14 mouse cellular contexts compared by ENCODE assay signal in genomic region chr7:143717811-143718210, GRCm38 (mm10). TPM values are rescaled to one million over a fixed set of nuclear protein-coding genes. Genes with fewer than 3 reads are reported as not detected.
A peak's percentile ranks its signal among the peaks of the same experiment; 100 is the strongest.
DNase-seq lines count a peak whose midpoint lies in the region; ATAC-seq and TF ChIP-seq lines count a peak whose summit lies in the region.
"Had no signal": no experiment of that assay in that cellular context is flagged by ENCODE, and none has a peak within 500 bp of the region (broad histone marks: within the 10 kb centered on the region; RNA-seq: fewer than 3 reads in every experiment).

No protein-coding gene starts in this region.

- no peak for TF ChIP-seq EP300 in heart, postnatal 0 days (IDR thresholded peaks at IDR 0.05; ENCODE audit: low read depth)

- H3K4me3 ChIP-seq in heart, embryonic 16.5 days (ENCODE audit: low read length), result no peak overlapping the region
- H3K4me3 ChIP-seq in heart, postnatal 0 days (ENCODE audit: low read depth, low read length), result no peak overlapping the region
- no peak overlapping the region for H3K4me3 ChIP-seq in kidney, embryonic 15.5 days (replicated peaks)
- H3K4me3 ChIP-seq in thymus, adult 2 months (ENCODE audit: control insufficient read depth, insufficient read depth, low read length), result no peak overlapping the region
- H3K4me3 ChIP-seq: midbrain, embryonic 12.5 days had no signal

- H3K9me3 ChIP-seq in heart, embryonic 16.5 days (replicated peaks; ENCODE audit: control insufficient read depth, low read length), result no peaks in the 10 kb centered on the region
- no peaks in the 10 kb centered on the region for H3K9me3 ChIP-seq in heart, postnatal 0 days (replicated peaks; ENCODE audit: control insufficient read depth, low read length)
- no peaks in the 10 kb centered on the region for H3K9me3 ChIP-seq in kidney, embryonic 15.5 days (replicated peaks)
- H3K9me3 ChIP-seq: midbrain, embryonic 12.5 days had no signal

- no peak for DNase-seq in heart, adult 11 months
- DNase-seq in heart, postnatal 0 days (ENCODE audit: low spot score), result peak; percentile 63
- peak; percentile 75 for DNase-seq in lung, postnatal 14 days
- DNase-seq in right cerebral cortex, postnatal 4 days, result no peak
- DNase-seq in thymus, adult 2 months, result no peak
- DNase-seq: adrenal gland, postnatal 10 days had no signal

- WGBS in heart, embryonic 16.5 days, result 70% methylated on average over 1 of the region's 1 CpGs
- WGBS in heart, postnatal 0 days, result 56% methylated on average over 1 of the region's 1 CpGs
- 87% methylated on average over 1 of the region's 1 CpGs for WGBS in kidney, embryonic 15.5 days
- 91% methylated on average over 1 of the region's 1 CpGs for WGBS in thymus, adult 2 months

- no peak for TF ChIP-seq POLR2A in thymus, adult 2 months (IDR thresholded peaks at IDR 0.05; ENCODE audit: control insufficient read depth, extremely low read depth, insufficient read depth, low read length, poor library complexity)

- H3K36me3 ChIP-seq in heart, embryonic 16.5 days (ENCODE audit: control insufficient read depth, insufficient read depth), result peaks cover 10% of the 10 kb centered on the region; the same call in 1 of the 2 replicates
- peaks cover 18% of the 10 kb centered on the region; the same call in 1 of the 2 replicates for H3K36me3 ChIP-seq in heart, postnatal 0 days (replicated peaks; ENCODE audit: control insufficient read depth, insufficient read depth, low read length)
- H3K36me3 ChIP-seq in kidney, embryonic 15.5 days, result peaks cover 17% of the 10 kb centered on the region
- H3K36me3 ChIP-seq in thymus, adult 2 months (ENCODE audit: control insufficient read depth, insufficient read depth, low read length), result no peaks in the 10 kb centered on the region

- no peak for TF ChIP-seq CTCF in heart, postnatal 0 days (IDR thresholded peaks at IDR 0.05; ENCODE audit: low read depth)
- no peak for TF ChIP-seq CTCF in thymus, adult 2 months (IDR thresholded peaks at IDR 0.05; ENCODE audit: borderline replicate concordance, control insufficient read depth, extremely low read depth, insufficient read depth, low read length, poor library complexity)

- peak overlapping the region; percentile 76 for H3K27ac ChIP-seq in heart, embryonic 16.5 days (ENCODE audit: low read length)
- peak overlapping the region; percentile 64 for H3K27ac ChIP-seq in heart, postnatal 0 days (ENCODE audit: low read depth)
- peak overlapping the region; percentile 68 for H3K27ac ChIP-seq in kidney, embryonic 15.5 days
- H3K27ac ChIP-seq in thymus, adult 2 months (ENCODE audit: control insufficient read depth, insufficient read depth, low read length), result no peak overlapping the region
- H3K27ac ChIP-seq: midbrain, embryonic 12.5 days had no signal

- peaks cover 33% of the 10 kb centered on the region for H3K4me1 ChIP-seq in heart, embryonic 16.5 days (ENCODE audit: control insufficient read depth, insufficient read depth, low read length)
- H3K4me1 ChIP-seq in heart, postnatal 0 days (ENCODE audit: control insufficient read depth, insufficient read depth), result peaks cover 28% of the 10 kb centered on the region
- peaks cover 18% of the 10 kb centered on the region for H3K4me1 ChIP-seq in kidney, embryonic 15.5 days
- H3K4me1 ChIP-seq in thymus, adult 2 months (replicated peaks; ENCODE audit: control insufficient read depth, insufficient read depth, low read length), result peaks cover 15% of the 10 kb centered on the region

- H3K27me3 ChIP-seq in heart, embryonic 16.5 days (ENCODE audit: control insufficient read depth, insufficient read depth, low read length), result no peaks in the 10 kb centered on the region
- H3K27me3 ChIP-seq in heart, postnatal 0 days (ENCODE audit: control insufficient read depth, insufficient read depth, low read length), result no peaks in the 10 kb centered on the region
- H3K27me3 ChIP-seq in kidney, embryonic 15.5 days, result no peaks in the 10 kb centered on the region
- no peaks in the 10 kb centered on the region for H3K27me3 ChIP-seq in thymus, adult 2 months (ENCODE audit: control insufficient read depth, insufficient read depth, low read length)
- H3K27me3 ChIP-seq: midbrain, embryonic 12.5 days; Patski had no signal

- peak; percentile 67 for ATAC-seq in heart, embryonic 16.5 days (replicated peaks; ENCODE audit: extremely low read depth, insufficient read depth, low FRiP score)
- ATAC-seq in heart, postnatal 0 days (ENCODE audit: insufficient read depth, low read depth), result peak; percentile 87
- ATAC-seq in kidney, embryonic 15.5 days (replicated peaks; ENCODE audit: low FRiP score), result peak; percentile 78
- ATAC-seq: inflammation-experienced regulatory T-cells, adult 6 months; Patski had no signal

- H3K9ac ChIP-seq in heart, embryonic 16.5 days (ENCODE audit: low read length), result no peak overlapping the region; the same call in 1 of the 2 replicates
- H3K9ac ChIP-seq in heart, postnatal 0 days (replicated peaks; ENCODE audit: low read depth, low read length), result no peak overlapping the region
- H3K9ac ChIP-seq in kidney, embryonic 15.5 days, result no peak overlapping the region
- H3K9ac ChIP-seq: midbrain, embryonic 12.5 days had no signal

- peak overlapping the region; percentile 5; the same call in 1 of the 2 replicates for H3K4me2 ChIP-seq in heart, embryonic 16.5 days (ENCODE audit: low read depth, low read length)
- no peak overlapping the region for H3K4me2 ChIP-seq in heart, postnatal 0 days (ENCODE audit: low read depth, low read length)
- H3K4me2 ChIP-seq in kidney, embryonic 15.5 days, result no peak overlapping the region
- H3K4me2 ChIP-seq: liver, embryonic 11.5 days; midbrain, embryonic 12.5 days had no signal

RNA-seq across cellular contexts. Expression of gene Tnfrsf23, which starts 32.1 kb away (rescaled TPM):
- 1.3 and 1.5 TPM in 2 replicates for polyA plus RNA-seq in heart, embryonic 16.5 days (2015; fragmentation: Nextera tagmentation; extraction: Ambion mirVana)
- 2.0 and 2.5 TPM in 2 replicates for total RNA-seq in heart, postnatal 0 days (2014; rRNA removed; ENCODE audit: low replicate concordance)
- 1.9 and 2.3 TPM in 2 replicates for polyA plus RNA-seq in heart, postnatal 0 days (2015; fragmentation: Nextera tagmentation; extraction: Ambion mirVana)
- polyA plus RNA-seq in kidney, embryonic 15.5 days (2015; fragmentation: Nextera tagmentation; extraction: Ambion mirVana), result 2.0 and 2.8 TPM in 2 replicates
- polyA plus RNA-seq in thymus, adult 2 months (2012; rRNA removed), result 3.5 and 4.8 TPM in 2 replicates
- total RNA-seq: common myeloid progenitor, adult 5-6 weeks had no signal

RNA-seq across cellular contexts. Expression of gene Osbpl5, which starts 39.0 kb away (rescaled TPM):
- 35.8 and 39.5 TPM in 2 replicates for polyA plus RNA-seq in heart, embryonic 16.5 days (2015; fragmentation: Nextera tagmentation; extraction: Ambion mirVana)
- 57.4 and 58.7 TPM in 2 replicates for total RNA-seq in heart, postnatal 0 days (2014; rRNA removed; ENCODE audit: low replicate concordance)
- polyA plus RNA-seq in heart, postnatal 0 days (2015; fragmentation: Nextera tagmentation; extraction: Ambion mirVana), result 16.3 and 18.1 TPM in 2 replicates
- polyA plus RNA-seq in kidney, embryonic 15.5 days (2015; fragmentation: Nextera tagmentation; extraction: Ambion mirVana), result 31.9 and 34.0 TPM in 2 replicates
- polyA plus RNA-seq in thymus, adult 2 months (2012; rRNA removed), result 16.6 and 20.6 TPM in 2 replicates

RNA-seq across cellular contexts. Expression of gene Mrgprg, which starts 49.0 kb away (rescaled TPM):
- not detected in 2 replicates for polyA plus RNA-seq in heart, embryonic 16.5 days (2015; fragmentation: Nextera tagmentation; extraction: Ambion mirVana)
- total RNA-seq in heart, postnatal 0 days (2014; rRNA removed; ENCODE audit: low replicate concordance), result not detected in 2 replicates
- not detected in 2 replicates for polyA plus RNA-seq in heart, postnatal 0 days (2015; fragmentation: Nextera tagmentation; extraction: Ambion mirVana)
- not detected in 2 replicates for polyA plus RNA-seq in kidney, embryonic 15.5 days (2015; fragmentation: Nextera tagmentation; extraction: Ambion mirVana)
- polyA plus RNA-seq in thymus, adult 2 months (2012; rRNA removed), result 2.0 and 2.2 TPM in 2 replicates
- total RNA-seq: common myeloid progenitor, adult 5-6 weeks; left cerebral cortex, adult 8-10 months had no signal
- polyA plus RNA-seq: inflammation-experienced regulatory T-cells, adult 6 months; liver, embryonic 11.5 days; midbrain, embryonic 12.5 days; Patski had no signal

Comparison
In these comparisons a context has a peak if more than half of its experiments do, and no peak if none do; other contexts are left out.
1. DNase-seq: peak in heart, postnatal 0 days (single experiment) and lung, postnatal 14 days (single experiment); none in heart, adult 11 months (single experiment), right cerebral cortex, postnatal 4 days (single experiment) and thymus, adult 2 months (single experiment).
2. Peak in every context shown above with its lines, with median percentiles within 50 percentile points of each other: ATAC-seq.